Mouse (Mus musculus) liver, embryonic 11.5 days (tissue): ENCODE data around the gene Rab1a. TPM values are rescaled to one million over a fixed set of nuclear protein-coding genes. Genes with fewer than 3 reads are reported as not detected.
A peak's percentile ranks its signal among the peaks of the same experiment; 100 is the strongest.

ENCODE experiments used
- ATAC-seq: fragments of 200-750 bp; cut with Nextera tagmentation; replicated peaks from 2 replicates; pipeline ENCODE4 v1.8.0; 2017; ENCODE audit warnings: moderate number of reproducible peaks, mild to moderate bottlenecking, moderate TSS enrichment, moderate library complexity; ENCODE audit not compliant: low FRiP score
- DNase-seq: peaks from one replicate; pipeline ENCODE4 v3.0.0-alpha.2; 2017; ENCODE audit warnings: low spot score
- H3K27ac ChIP-seq: fragments of 300-500 bp; sonication (generic); 2 replicates; pipeline ENCODE4 v1.5.1; 2014; ENCODE audit warnings: mild to moderate bottlenecking, low read depth, low read length, control low read depth
- H3K27me3 ChIP-seq: fragments of 300-500 bp; sonication (generic); replicated peaks from 2 replicates; pipeline ENCODE4 v1.6.1; 2014; ENCODE audit warnings: low read length, mixed read lengths; ENCODE audit not compliant: control insufficient read depth, insufficient read depth
- H3K36me3 ChIP-seq: fragments of 300-500 bp; sonication (generic); 2 replicates; pipeline ENCODE4 v1.6.1; 2014; ENCODE audit warnings: mild to moderate bottlenecking, low read length, moderate library complexity, mixed read lengths; ENCODE audit not compliant: control insufficient read depth, insufficient read depth
- H3K4me1 ChIP-seq: fragments of 300-500 bp; sonication (generic); replicated peaks from 2 replicates; pipeline ENCODE4 v1.6.1; 2014; ENCODE audit warnings: low read length, mixed read lengths; ENCODE audit not compliant: control insufficient read depth, insufficient read depth
- H3K4me2 ChIP-seq: fragments of 300-500 bp; sonication (generic); 2 replicates; pipeline ENCODE4 v1.6.1; 2014; ENCODE audit warnings: mild to moderate bottlenecking, control low read depth, moderate library complexity
- H3K4me3 ChIP-seq: fragments of 300-500 bp; sonication (generic); 2 replicates; pipeline ENCODE4 v1.5.1; 2014; ENCODE audit warnings: low read depth, low read length, control low read depth
- H3K9ac ChIP-seq: fragments of 300-500 bp; sonication (generic); 2 replicates; pipeline ENCODE4 v1.6.1; 2014; ENCODE audit warnings: low read depth, low read length, control low read depth
- H3K9me3 ChIP-seq: fragments of 300-500 bp; sonication (generic); 2 replicates; pipeline ENCODE4 v1.6.1; 2016; ENCODE audit warnings: low read length, inconsistent platforms, mixed read lengths; ENCODE audit not compliant: control insufficient read depth
- WGBS: fragments of 180-500 bp; shearing (Covaris S2); extraction: QIAGEN DNeasy Blood & Tissue Kit; methylation state at CpG from one replicate; pipeline ENCODE4 v1.1.7; 2014; 5-methylcytosine and 5-hydroxymethylcytosine counted together
- polyA plus RNA-seq: library from polyadenylated mRNA; unstranded; fragments of >200 nt; fragmentation: Nextera tagmentation; extraction: Ambion mirVana; gene quantifications from 2 replicates; pipeline ENCODE4 v1.2.1, GENCODE M21; 2014

The Rab1a gene
- polyA plus RNA-seq, 1 experiment from 2014 or later = 180 TPM

DNA sequence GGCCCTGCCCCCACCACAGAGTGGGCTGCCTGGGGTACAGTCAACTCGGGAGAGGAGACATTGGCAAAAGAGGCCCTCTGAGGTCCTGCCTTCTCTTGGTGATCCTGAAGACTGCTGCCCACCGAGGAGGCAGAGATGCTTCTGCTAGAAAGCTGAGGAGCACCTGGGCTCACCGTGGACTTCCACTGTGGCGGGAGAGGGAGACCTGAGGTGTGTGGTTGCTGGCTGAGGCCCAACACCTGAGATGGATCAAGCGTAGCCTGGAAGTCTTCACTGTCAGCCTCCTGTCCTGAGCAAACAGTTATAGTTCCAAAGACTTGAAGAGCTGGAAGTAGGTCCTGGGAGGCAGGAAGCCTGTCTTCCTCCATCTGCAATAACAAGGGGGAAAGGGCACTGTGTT lies 39.1 kb downstream of the Rab1a start:
- H3K4me2 ChIP-seq = no peak overlapping the region
- peaks cover 15% of the 10 kb centered on the region for H3K4me1 ChIP-seq
- peaks cover 32% of the 10 kb centered on the region for H3K36me3 ChIP-seq
- no peak overlapping the region for H3K4me3 ChIP-seq
- no peaks in the 10 kb centered on the region for H3K27me3 ChIP-seq
- H3K27ac ChIP-seq = no peak overlapping the region
- WGBS = 88% methylated on average over 5 of the region's 5 CpGs
- H3K9ac ChIP-seq = no peak overlapping the region
- no peaks in the 10 kb centered on the region for H3K9me3 ChIP-seq
- DNase-seq (no peak), ATAC-seq (no peak)

GRCm38 (mm10) chr11:20241311-20241710 lies 40.1 kb downstream of the Rab1a start:
- Histone ChIP-seq H3K36me3 (peaks cover 28% of the 10 kb centered on the region), H3K27me3 (no peaks in the 10 kb centered on the region), H3K27ac (no peak overlapping the region), H3K4me1 (peaks cover 19% of the 10 kb centered on the region), H3K4me2 (no peak overlapping the region), H3K9ac (no peak overlapping the region), H3K4me3 (no peak overlapping the region), H3K9me3 (no peaks in the 10 kb centered on the region)
- ATAC-seq = no peak
- no peak for DNase-seq
- 94% methylated on average over 7 of the region's 7 CpGs for WGBS

- Histone ChIP-seq H3K4me1 (peaks cover 31% of the 10 kb centered on the region), H3K36me3 (peaks cover 20% of the 10 kb centered on the region), H3K27ac (no peak overlapping the region), H3K9me3 (no peaks in the 10 kb centered on the region), H3K27me3 (no peaks in the 10 kb centered on the region), H3K4me2 (no peak overlapping the region), H3K9ac (no peak overlapping the region), H3K4me3 (no peak overlapping the region)
- 83% methylated on average over 6 of the region's 6 CpGs for WGBS
- no peak for DNase-seq
- no peak for ATAC-seq
Measured at GRCm38 (mm10) chr11:20242366-20243056, 41.3 kb downstream of the Rab1a start.

DNA sequence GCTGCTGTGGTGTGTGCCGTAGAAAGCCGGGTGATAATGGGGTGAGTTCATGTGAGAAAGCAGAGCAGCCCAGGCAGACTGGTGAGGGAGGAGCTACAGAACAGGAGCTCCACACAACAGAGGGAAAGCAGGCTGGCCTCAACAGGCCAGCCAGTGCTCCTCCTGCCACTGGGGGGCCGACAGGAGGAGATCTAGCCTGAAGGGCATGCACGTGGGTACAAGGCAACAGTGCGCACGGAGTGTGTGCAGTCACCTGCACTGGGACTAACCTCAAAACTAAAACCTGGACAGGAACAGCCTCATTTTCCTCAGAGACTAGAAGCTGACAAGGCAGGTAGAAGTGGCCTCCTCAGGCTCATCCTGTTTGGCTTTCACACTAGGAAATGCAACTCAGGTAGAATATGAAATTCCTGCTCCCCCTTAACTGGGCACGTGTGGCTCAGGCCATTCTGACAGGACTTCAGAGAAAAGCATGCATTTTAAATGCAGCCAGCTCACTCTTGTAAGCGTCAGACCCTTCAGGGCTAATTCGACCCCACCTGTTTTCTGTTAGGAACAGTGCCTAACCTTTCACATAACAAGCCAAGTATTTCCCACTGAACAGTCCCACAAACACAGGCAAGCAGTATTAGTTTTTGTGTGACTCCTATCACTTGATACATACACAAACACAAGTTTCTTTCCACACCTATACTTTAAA lies 42.1 kb downstream of the Rab1a start:
- DNase-seq (no peak), ATAC-seq (peak; percentile 66)
- Histone ChIP-seq H3K4me3 (no peak overlapping the region), H3K9me3 (no peaks in the 10 kb centered on the region), H3K27ac (no peak overlapping the region), H3K36me3 (peaks cover 17% of the 10 kb centered on the region), H3K4me2 (no peak overlapping the region), H3K27me3 (no peaks in the 10 kb centered on the region), H3K4me1 (peaks cover 39% of the 10 kb centered on the region), H3K9ac (no peak overlapping the region)
- WGBS = 59% methylated on average over 9 of the region's 9 CpGs

DNA sequence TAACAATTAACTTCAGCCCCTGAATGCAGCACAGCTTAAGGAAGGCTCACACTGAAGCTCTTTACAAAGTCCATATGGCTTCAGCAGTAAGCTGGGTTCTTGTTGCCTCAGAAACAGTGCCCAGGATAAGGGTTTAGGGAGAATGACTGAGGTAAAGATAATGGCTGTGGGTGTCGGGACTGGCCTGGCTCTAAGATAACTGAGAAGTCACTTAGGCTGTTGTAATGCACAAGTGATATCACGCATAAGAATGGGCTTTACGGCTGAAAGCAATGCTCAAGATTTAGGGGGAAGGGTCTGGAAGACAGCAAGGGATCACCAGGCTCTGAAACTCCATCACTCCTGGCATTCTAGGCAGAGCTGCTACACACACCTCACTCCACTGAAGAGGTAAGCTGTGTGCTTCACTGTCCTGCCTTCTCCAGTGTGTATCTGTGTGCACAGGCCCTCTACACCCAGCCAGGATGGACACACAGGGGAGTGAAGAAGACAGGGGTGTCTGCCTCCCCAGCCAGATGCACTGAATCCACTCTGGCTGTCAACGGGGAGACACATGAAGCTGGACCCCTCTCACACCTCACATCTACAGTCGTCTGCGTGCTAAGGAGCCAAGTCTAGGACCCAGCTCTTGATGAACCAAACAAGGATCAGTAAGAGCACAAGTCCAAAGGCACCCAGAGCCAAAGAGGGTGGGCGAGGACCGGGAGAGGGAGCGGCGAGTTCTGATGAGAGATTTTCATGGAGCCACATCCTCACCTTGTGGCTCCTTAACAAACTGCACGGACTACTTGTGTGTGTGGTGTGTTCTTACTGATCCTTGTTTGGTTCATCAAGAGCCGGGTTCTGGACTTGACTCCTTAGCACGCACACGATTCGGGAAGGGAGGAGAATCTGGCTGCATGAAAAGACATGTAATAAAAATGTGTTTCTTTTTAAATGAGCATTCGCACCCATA lies 43.4 kb downstream of the Rab1a start:
- H3K36me3 ChIP-seq = peaks cover 8% of the 10 kb centered on the region
- ATAC-seq (peak; percentile 56), DNase-seq (no peak)
- WGBS = 70% methylated on average over 16 of the region's 16 CpGs
- H3K9me3 ChIP-seq = no peaks in the 10 kb centered on the region
- no peak overlapping the region for H3K4me2 ChIP-seq
- H3K27ac ChIP-seq = 0 out of 2 replicates have a peak overlapping the region, but pooled peaks have one; percentile 14
- H3K4me3 ChIP-seq = no peak overlapping the region
- peaks cover 39% of the 10 kb centered on the region for H3K4me1 ChIP-seq
- H3K27me3 ChIP-seq = no peaks in the 10 kb centered on the region
- no peak overlapping the region for H3K9ac ChIP-seq

- Histone ChIP-seq H3K4me1 (peaks cover 39% of the 10 kb centered on the region), H3K9me3 (no peaks in the 10 kb centered on the region), H3K27me3 (no peaks in the 10 kb centered on the region), H3K36me3 (peaks cover 2% of the 10 kb centered on the region; the same call in 1 of the 2 replicates), H3K4me2 (no peak overlapping the region), H3K27ac (no peak overlapping the region), H3K4me3 (no peak overlapping the region), H3K9ac (no peak overlapping the region)
- DNase-seq (no peak), ATAC-seq (no peak)
- 84% methylated on average over 6 of the region's 6 CpGs for WGBS
Measured at GRCm38 (mm10) chr11:20245316-20245715, 44.1 kb downstream of the Rab1a start.

GRCm38 (mm10) chr11:20246616-20247015 lies 45.4 kb downstream of the Rab1a start:
- H3K9me3 ChIP-seq = no peaks in the 10 kb centered on the region
- no peaks in the 10 kb centered on the region for H3K27me3 ChIP-seq
- 69% methylated on average over 1 of the region's 1 CpGs for WGBS
- DNase-seq (no peak), ATAC-seq (no peak)
- no peak overlapping the region for H3K9ac ChIP-seq
- H3K4me1 ChIP-seq = peaks cover 39% of the 10 kb centered on the region
- no peak overlapping the region for H3K4me3 ChIP-seq
- H3K4me2 ChIP-seq = peak overlapping the region; percentile 8; the same call in 1 of the 2 replicates
- no peak overlapping the region for H3K27ac ChIP-seq
- peaks cover 2% of the 10 kb centered on the region; the same call in 1 of the 2 replicates for H3K36me3 ChIP-seq

DNA sequence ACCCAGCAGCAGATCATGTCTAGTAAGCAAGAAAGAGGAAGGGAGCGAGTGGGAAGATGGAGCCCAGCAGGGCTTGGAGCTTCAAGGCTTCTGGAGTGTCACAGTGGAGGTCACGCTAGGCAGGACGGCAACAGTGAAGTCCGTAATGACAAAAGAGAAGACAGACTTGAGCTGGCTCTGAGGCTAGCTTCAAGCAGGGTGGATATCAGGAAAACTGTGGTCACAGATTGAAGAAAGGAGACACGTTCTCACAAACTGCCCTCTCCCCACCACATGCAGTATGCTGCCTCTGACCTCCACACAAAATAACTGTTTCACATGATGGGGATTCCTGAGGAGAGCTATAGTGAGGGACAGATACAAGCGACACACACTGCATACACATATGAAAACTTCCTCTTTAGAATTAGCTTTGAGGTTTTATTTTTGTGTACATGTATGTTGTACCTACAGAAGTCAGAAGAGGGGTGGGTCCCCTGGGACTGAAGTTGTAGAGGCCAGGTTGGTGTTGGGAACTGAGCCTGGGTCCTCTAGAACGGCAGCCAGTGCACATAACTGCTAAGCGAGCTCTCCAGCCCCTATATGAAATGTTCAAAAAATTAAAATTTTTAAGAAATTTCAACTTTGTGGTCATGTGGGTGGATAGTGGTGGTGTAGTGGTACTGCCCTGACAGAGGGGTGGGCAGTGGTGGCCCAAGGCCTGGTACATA lies 46.1 kb downstream of the Rab1a start:
- Histone ChIP-seq H3K27me3 (no peaks in the 10 kb centered on the region), H3K9ac (no peak overlapping the region), H3K9me3 (no peaks in the 10 kb centered on the region), H3K4me1 (peaks cover 39% of the 10 kb centered on the region), H3K4me2 (peak overlapping the region; percentile 8; the same call in 1 of the 2 replicates), H3K27ac (no peak overlapping the region), H3K36me3 (no peaks in the 10 kb centered on the region), H3K4me3 (no peak overlapping the region)
- 79% methylated on average over 8 of the region's 8 CpGs for WGBS
- ATAC-seq (no peak), DNase-seq (no peak)
